Mouse (Mus musculus) brain, adult 2 months (tissue): ENCODE data around the gene Zfp94.
A peak's percentile ranks its signal among the peaks of the same experiment; 100 is the strongest.

ENCODE experiments used
- DNase-seq: peaks from one replicate; pipeline ENCODE4 v3.0.0; 2011; ENCODE audit warnings: low read depth, low spot score

Gene Zfp94

GRCm38 (mm10) chr7:24318942-24319341 lies 2.5 kb upstream of the Zfp94 start:
- no peak for DNase-seq

GRCm38 (mm10) chr7:24315726-24316566 lies 520 bp downstream of the Zfp94 start:
- peak; percentile 12 for DNase-seq

- peak; percentile 71 for DNase-seq
Measured at GRCm38 (mm10) chr7:24300771-24301282, 15.6 kb downstream of the Zfp94 start, which contains the start of gene Zfp61. Gene Zfp61 (minus strand): TSS chr7:24301232.

GRCm38 (mm10) chr7:24299823-24300481 lies 16.5 kb downstream of the Zfp94 start:
- DNase-seq, result peak; percentile 40

- peak; percentile 98 for DNase-seq
Measured at GRCm38 (mm10) chr7:24298973-24299708, 17.3 kb downstream of the Zfp94 start.

- DNase-seq, result peak; percentile 11
Measured at GRCm38 (mm10) chr7:24298635-24298972, 17.9 kb downstream of the Zfp94 start.

- DNase-seq, result no peak
Measured at GRCm38 (mm10) chr7:24297361-24298095, 18.9 kb downstream of the Zfp94 start.

GRCm38 (mm10) chr7:24296386-24296785 lies 20.1 kb downstream of the Zfp94 start:
- DNase-seq, result no peak

GRCm38 (mm10) chr7:24295376-24295775 lies 21.1 kb downstream of the Zfp94 start:
- no peak for DNase-seq

- no peak for DNase-seq
Measured at GRCm38 (mm10) chr7:24294763-24295162, 21.7 kb downstream of the Zfp94 start.

- peak; percentile 39 for DNase-seq
Measured at GRCm38 (mm10) chr7:24293061-24293851, 23.2 kb downstream of the Zfp94 start.

GRCm38 (mm10) chr7:24291387-24292090 lies 24.9 kb downstream of the Zfp94 start:
- DNase-seq, result no peak

- no peak for DNase-seq
Measured at GRCm38 (mm10) chr7:24290106-24290693, 26.3 kb downstream of the Zfp94 start.

GRCm38 (mm10) chr7:24288512-24288911 lies 28.0 kb downstream of the Zfp94 start:
- DNase-seq, result peak; percentile 89

- no peak for DNase-seq
Measured at GRCm38 (mm10) chr7:24287670-24288069, 28.8 kb downstream of the Zfp94 start.

- DNase-seq, result no peak
Measured at GRCm38 (mm10) chr7:24286916-24287315, 29.6 kb downstream of the Zfp94 start.

GRCm38 (mm10) chr7:24286090-24286489 lies 30.4 kb downstream of the Zfp94 start:
- DNase-seq, result no peak

GRCm38 (mm10) chr7:24280858-24281145 lies 35.7 kb downstream of the Zfp94 start:
- no peak for DNase-seq

- DNase-seq, result no peak
Measured at GRCm38 (mm10) chr7:24280031-24280857, 36.2 kb downstream of the Zfp94 start.
